Mouse (Mus musculus) c-Kit-positive CD71-positive TER-119-positive erythroid progenitor cells, embryonic 14.5 days (primary cell): ENCODE data around the gene Cdipt.

ENCODE experiments used
- DNase-seq: peaks from one replicate; pipeline ENCODE4 v3.0.0-alpha.2; 2013; ENCODE audit warnings: low spot score

Cdipt gene

DNA sequence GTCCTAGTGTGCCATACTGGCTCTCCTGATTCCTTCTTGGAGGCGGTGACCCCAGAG is at the start of gene Cdipt:
Gene Cdipt, plus strand, starts transcription at position 22 of the 57 bp plus-strand sequence.
- no peak for DNase-seq

DNA sequence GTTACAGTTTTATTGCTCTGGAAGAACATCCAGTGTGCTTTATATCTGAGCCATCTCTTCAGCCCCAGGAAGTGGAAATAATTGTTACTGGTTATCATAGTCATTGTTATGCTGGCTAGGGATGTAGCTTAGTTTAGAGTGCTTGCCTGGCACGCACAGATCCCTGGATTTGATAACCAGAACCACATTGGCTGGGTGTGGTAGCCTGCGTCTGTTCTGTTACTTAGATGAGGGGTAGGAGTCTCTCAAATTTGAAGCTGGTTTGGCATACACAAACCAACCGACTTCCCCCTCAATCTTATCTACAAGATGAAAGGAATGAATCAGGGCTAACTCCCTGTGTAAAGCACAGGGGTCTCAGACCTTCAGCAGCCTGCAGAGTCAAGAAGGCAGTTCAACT is 49.4 kb upstream of the Cdipt start:
- no peak for DNase-seq

DNA sequence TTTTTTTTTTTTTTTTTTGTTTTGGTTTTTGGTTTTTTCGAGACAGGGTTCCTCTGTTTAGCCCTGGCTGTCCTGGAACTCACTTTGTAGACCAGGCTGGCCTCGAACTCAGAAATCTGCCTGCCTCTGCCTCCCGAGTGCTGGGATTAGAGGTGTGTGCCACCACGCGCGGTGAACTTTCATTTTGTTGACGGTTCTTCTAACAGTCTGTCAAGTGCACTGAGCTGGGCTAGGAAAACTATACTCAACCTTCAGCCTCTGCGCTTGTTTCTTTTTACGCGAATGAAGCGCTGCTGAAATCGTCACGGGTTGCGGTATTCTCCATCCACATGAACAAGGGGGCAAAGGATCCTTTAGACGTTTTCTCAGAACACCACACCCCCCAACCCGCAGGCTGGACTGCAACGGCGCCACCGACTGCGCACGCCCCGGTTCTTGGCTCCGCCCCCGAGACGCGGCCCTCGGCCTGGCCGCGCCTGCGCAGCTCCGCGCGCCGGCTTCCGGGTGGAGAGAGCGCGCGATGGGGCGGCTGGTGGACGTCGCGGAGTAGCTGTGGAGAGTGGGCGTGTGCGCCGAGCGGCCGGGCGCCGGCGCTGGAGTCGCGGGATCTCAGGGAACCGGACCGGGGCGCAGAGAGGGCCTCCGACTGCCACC is 47.2 kb upstream of the Cdipt start, which contains the start of gene Kctd13:
Gene Kctd13, plus strand, starts transcription at position 496 of the 654 bp plus-strand sequence.
- DNase-seq, result peak; percentile 86

DNA sequence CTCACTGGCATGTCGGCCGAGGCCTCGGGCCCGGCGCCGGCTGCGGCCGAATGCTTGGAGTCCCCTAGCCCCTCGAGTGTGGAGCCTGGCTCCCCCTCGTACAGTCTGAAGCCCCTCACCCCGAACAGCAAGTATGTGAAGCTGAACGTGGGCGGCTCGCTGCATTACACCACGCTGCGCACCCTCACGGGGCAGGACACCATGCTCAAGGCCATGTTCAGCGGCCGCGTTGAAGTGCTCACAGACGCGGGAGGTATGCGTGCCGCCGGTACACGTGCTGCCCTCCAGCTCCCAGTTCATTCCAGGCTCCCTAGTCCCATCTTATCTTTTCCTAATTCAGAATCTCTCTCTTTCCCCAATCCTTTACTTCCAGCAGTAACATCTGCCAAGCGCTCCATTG is 46.7 kb upstream of the Cdipt start:
- DNase-seq, result no peak

DNA sequence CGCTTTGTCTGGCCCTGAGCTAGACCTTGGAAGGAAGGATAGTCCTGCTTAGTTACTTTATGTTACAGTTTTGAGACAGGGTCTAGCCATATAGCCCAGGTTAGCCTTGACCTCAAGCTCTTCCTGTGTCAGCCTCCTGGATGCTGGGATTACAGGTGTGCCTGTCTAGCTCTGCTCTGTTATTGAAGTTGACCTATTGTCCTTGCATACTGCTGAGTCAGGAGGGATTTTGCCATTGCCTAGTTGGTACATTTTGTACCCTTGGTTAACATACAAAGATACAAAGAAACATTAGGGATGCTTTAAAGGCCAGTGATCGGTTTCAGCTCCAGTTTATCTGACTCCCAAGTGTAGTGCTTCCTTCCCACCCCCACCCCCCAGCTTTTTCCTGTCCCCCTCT is 43.1 kb upstream of the Cdipt start:
- no peak for DNase-seq

DNA sequence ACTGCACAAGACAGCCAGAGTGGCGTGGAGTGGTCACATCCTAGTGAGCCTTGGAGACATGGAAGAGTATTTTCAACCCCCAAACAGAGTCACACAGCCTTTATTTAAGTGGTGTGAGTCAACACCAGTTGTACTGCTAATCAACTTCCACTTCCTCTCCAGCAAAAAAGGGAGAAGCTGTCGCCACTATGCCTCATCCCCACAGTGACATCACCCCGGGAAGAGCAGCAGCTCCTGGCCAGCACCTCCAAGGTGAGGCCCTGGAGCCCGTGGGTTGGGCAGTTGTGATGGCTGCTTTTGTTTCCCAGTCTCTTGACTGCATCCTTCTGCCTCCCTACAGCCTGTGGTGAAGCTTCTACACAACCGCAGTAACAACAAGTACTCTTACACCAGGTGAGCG is 34.5 kb upstream of the Cdipt start:
- no peak for DNase-seq

DNA sequence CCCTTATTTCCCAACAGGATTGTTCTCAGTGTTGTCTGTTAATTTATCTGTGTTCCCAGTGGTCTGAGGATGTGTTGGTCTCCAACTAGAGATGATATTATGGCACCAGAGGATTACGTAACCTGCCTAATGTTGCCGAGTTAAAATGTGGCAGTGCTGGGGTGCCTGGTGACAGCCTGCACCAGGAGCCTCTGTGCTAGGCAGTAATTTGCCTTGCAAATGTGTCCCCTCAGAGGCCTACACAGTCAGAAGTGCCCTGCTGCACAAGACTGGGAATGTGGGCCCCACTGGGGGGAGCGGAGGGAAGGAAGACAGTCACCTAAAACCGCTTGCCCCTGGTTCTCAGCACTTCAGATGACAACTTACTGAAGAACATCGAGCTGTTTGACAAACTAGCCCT is 33.9 kb upstream of the Cdipt start:
- no peak for DNase-seq

DNA sequence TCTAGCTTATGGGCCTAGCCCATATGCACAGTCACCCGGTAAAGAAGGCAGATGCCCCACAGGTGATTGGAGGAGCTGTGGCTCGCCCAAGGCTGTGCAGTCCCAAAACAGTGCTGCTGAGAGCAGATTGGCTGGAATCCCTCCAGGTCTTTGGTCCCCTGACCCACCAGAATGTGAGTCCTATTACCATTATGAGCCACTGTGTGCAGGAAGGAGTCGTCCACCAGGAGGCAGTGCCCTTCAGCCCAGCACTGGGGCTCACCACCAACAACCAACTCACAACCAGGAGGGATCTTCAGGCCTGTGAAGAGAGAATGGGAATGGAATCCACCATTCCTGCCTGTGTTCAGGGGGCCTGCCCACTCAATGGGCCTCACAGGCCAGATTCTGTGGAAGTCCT is 29.2 kb upstream of the Cdipt start:
- DNase-seq, result no peak

DNA sequence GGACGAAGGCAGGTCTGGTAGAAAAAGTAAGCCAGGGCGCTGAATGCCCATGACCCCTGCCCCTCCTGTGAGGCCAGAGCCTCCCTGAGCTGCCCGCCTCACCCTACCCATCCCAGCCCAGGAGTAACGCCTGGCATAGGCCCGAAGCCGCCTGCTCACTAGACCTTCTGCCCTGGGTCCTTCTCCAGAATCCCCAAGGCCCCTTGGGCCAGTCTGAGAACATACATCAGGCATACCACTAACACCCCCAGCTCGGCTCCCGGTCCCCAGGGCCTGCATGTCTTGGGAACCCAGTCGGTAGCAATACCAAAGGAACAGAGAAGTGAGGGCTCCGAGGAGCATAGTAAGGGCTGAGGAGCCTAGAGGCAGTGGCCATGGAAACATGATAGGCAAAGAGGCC is 27.1 kb upstream of the Cdipt start:
- no peak for DNase-seq

DNA sequence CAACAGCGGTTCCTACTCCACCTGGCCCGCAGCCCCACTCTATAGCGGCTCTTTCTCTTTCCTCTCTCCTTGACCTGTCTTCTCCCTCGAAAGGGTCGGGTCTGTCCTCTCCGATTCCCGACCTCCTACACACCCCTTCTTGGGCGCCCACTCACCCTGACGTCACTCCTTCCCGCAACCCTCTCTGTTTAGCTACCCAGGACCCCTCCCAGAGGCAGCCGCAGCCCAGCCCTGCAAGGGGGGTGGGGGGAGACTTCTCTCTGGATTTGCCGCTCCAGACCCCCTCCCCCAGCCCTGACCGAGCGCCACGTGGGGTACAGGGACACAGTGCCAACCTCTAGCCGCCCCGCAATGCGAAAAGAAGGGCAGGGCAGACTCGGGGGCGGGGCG is 26.3 kb upstream of the Cdipt start, which contains the start of gene Asphd1:
Gene Asphd1, minus strand, starts transcription at position 180 of the 390 bp plus-strand sequence.
- no peak for DNase-seq

DNA sequence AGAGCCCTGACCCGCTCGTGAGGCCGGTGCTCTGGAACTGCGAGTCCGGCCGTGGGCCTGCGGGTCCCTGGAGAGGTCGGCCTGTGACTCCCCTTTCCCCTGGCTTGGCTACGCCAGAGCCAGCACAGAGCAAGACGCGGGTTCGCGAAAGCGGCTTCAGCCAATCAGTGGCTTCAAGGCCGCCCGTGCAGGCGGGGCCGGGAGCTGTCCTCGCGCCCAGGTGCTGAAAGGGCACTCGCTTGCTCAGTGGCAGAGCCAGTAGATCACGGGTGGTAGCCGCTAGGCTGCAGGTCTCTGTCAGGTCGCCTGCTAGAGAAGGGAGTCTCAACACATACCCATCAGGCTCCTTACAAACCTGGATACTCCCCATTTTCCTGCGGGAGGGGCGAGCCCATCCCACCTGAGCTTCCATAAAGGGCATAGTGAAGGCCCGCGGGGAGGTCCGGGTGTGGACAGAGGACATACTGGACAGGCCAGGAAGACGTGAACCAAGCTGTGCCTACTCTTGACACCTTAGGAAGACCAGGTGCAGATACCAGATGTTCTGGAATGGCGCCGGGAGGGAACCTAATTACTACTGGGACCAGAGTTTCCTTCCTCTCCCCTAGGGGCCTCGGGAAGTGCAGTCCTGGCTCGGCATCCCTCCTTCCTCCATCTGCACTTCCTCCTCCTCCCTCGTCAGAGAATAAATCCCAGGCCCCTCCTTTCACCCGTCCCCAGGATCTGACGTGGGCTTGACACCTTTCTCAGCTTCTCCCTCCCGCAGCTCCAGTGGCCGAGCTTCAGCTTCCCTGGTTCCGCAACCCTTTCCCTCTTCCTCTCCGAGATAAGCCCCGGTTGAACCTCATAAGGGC is 25.7 kb upstream of the Cdipt start, which contains the start of gene Sez6l2:
Gene Sez6l2, plus strand, starts transcription at position 771 of the 854 bp plus-strand sequence.
- DNase-seq, result peak; percentile 81

DNA sequence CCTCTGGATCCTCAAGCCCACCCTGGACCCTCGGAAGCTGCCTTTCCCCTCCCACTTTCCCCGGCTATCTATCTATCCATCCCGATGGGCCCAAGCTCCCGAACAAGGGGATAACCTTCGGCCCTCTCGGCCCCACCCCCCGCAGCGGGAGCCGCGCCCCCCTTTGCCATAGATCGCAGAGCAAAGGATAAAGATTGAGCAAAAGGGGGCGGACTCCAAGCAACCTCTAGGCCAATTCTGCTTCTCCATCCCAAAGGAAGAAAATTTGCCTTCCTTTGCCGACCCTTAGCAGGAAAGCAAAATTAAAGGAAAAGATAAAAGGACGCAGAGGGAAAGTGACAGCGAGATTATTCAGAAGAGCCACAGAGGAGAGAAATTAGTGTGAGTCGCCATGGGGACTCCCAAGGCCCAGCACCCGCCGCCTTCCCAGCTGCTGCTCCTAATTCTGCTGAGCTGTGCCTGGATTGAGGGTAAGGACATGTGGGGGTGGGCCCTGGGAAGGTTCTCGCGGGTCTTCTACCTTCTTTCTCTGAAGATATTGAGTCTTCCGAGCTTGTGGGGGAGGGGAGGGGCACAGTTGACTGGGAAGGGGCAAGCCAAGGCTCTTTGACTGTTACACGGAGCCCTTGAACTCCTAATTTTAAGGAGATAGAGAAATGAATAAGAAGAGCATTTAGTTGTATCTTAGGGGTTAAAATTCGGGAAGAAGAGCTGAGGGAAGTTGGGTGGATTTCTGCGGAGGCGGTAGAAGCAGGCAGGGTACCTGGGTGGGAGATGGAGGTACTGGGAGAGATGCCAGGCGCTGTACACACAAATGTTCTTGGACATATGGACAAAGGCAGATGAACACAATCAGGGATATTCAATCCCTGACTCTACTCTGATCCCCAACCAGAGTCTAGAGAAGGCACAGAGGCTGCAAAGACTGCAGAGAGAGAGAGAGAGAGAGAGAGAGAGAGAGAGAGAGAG is 24.8 kb upstream of the Cdipt start:
- no peak for DNase-seq

DNA sequence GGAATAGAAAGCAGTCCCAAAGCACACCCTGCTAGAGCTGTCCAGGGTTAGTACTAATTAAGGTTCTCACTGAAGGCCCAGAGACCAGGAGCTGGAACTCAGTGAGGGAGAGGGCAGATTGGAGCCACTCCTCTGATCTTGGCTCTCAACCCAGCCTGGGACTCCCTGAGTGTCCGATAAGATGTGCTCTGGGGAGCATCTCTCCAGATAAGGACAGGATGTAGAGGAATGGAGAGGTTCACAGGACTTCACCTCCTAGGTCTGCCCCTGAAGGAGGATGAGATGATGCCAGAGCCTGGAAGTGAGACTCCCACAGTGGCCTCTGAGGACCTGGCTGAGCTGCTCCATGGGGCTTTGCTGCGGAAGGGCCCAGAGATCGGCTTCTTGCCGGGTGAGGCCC is 24.0 kb upstream of the Cdipt start:
- DNase-seq, result no peak

DNA sequence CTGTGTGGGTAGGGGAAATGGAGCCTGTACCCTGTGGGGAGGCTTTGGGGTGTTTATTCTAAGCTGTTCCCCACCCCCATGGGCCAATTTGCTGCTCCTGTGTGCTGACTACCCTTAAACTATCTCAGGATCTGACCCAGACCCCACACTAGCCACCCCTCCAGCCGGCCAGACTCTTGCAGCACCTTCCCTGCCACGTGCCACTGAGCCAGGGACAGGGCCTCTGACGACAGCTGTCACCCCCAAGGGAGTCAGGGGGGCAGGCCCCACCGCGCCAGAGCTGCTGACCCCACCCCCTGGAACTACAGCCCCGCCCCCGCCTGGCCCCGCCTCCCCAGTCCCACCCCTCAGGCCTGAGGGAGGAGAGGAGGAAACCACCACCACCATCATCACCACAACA is 23.1 kb upstream of the Cdipt start:
- no peak for DNase-seq

DNA sequence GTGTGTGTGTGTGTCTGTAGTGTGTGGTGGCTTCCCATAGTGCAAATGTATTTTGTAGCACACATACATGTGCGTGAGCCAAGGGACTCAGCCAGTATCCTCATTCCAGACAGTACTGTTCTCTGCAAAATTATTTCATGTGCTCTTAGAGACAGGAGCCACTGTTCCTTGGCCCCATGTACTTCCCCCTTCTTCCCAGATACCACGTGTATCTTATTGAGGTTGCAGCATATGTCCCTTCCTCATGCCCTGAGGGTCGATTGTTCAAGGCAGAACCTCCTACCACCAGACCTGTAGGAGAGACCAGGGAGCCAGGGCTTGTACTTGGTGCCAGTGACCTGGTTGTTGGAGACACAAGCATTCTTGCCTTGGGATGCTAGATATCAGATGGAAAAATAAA is 20.6 kb upstream of the Cdipt start:
- DNase-seq, result no peak

DNA sequence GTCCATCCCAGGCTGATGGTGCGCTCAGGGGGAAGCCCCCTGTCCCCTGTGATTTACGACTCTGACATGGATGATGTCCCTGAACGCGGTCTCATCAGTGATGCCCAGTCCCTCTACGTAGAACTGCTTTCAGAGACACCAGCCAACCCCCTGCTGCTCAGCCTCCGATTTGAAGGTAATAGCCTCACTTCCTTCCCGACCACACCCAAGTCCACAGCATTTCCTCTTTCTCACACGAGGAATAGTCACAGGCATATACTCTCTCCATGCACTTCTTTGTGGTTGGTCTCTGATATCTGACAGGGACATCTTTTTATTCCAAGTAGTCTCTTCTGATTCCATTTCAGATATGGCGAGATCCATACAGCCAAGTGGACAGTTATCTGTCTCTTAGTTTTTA is 15.9 kb upstream of the Cdipt start:
- no peak for DNase-seq

DNA sequence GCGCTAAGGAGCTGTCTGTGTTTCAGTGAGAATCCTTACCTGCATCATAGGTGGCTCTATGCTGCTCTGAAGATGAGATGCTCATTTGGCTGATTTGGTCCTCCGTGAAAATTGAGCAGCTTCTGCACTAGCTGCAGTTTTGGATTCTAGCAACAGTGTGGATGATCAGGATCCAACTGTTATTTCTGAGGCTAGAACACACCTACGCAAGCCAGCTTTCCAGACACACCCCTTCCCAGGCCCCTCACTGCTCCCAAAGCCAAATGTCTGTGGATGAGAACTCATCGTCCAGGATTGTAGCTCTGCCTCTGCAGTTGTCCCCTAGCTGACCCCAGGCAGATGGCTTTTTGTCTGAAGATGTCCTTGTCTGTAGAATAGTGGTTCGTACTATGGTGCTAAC is 14.6 kb upstream of the Cdipt start:
- DNase-seq, result no peak

DNA sequence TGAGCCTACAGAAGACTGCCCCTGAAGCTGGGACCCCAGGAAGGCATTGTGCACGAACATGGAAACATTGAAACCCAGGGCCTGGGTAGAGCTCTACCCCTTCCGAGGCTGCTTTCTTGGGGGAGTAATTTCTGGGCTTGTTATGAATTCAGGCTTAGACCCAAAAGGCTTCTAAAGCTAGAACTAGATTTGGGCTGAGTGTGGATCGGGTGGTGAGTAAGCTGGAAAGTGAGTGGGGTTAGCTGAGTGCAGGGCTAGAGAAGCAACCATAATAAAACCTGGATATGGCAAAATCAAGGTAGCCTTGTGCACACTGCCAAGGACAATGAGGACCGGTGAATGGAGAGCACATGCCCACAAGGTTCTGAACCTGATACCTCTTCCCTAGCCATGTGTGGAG is 13.7 kb upstream of the Cdipt start:
- DNase-seq, result no peak

DNA sequence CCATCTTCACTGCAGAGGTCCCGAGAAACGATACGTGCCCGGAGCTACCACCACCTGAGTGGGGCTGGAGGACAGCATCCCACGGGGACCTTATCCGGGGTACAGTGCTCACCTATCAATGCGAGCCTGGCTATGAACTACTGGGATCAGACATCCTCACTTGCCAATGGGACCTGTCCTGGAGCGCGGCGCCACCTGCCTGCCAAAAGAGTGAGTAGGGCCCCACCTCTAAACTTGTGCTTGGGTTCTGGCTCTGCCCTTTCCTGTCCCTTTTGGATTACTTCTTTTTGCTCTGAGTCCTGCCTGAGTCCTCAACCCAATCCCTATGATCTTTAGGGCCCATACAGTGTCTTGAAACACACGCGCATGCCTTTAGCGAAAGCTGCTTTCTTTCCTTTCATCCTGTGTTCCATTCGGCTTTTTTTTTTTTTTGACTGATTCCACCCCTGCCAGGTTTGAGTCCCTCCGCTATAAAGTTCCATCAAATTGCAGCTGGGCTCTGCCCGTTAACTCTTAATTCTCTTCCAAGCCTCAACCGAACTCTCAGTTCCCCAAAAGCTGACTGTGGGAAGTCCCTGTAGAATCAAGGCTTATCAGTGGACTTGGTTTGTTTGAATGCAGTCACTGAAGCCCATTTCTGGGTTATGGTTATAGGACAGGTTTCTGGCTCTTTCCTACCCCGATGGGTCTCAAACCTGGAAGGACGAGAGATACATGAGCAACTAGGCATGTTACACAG is 12.0 kb upstream of the Cdipt start:
- DNase-seq, result no peak

DNA sequence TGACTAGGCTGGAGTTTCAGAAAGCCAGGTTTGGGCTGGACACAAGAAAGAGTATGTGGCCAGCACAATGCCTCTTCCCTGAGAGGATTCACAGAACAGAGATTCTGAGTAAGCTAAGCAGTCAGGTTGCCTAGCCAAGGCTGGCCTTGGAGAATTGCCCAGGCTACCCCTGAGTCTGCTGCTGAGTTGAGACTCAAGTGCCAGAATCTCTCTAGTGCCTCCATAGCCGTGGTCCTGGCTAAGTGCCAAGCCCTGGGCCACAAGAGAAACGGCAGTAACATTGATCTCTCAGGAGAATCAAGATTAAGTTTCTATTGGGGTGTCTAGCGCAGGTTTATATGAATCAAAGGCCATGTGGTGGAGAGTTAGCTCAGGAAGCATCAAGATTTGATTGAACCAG is 10.1 kb upstream of the Cdipt start:
- no peak for DNase-seq

DNA sequence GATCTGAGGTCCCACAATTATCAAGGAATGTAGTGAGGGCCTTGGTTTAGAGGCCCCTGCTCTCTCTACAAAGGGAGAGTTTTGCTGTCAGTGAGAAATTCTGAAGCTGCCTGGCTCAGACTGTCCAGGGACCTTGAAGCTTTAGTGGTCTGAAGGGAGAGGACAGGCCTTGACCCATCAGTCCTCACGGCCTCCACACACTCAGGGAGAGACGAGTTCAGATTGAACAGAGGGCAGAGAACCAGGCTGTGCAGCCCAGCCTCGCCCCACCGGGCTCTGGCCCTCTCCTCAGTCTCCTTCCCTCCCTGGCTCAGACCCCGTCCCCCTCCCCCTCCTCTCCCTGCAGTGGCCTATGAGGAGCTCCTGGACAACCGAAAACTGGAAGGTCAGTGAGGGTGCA is 8.4 kb upstream of the Cdipt start:
- DNase-seq, result no peak

DNA sequence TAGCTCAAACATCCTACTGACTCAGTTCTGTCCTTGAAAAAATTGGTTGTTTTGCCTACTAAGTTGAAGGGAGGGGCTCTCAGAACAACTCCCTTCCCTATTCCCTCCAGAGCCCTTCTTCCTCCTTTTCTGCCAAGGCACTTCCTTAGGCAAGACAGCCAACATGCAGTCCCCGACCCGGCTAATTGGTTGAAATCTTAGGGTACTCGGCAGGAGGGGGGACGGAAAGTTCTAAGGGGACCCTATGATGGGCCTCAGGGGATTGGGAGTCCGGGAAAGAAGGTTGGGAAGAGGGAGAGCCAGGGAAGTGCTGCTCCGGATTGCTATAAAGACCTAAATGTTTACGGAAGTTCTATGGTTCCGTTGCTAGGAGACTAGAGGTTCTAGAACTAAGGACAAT is 221 bp upstream of the Cdipt start:
- DNase-seq, result no peak
